Mouse (Mus musculus) liver, postnatal 0 days (tissue): Measurements from ENCODE around the gene Slc5a1.

Source experiments
- CTCF ChIP-seq: sonication (generic); IDR thresholded peaks from 2 replicates; pipeline ENCODE4 v1.5.1; 2016; ENCODE audit warnings: antibody characterized with exemption, low read depth
- EP300 ChIP-seq: IDR thresholded peaks from 2 replicates; pipeline ENCODE4 v1.6.1; 2016; ENCODE audit warnings: antibody characterized with exemption, low read depth, mild to moderate bottlenecking

- TF ChIP-seq CTCF (no peak), EP300 (no peak)
These were observed 857 bp downstream of the Slc5a1 start for GRCm38 (mm10) chr5:33104876-33105275.
